9 mouse cellular contexts compared by ENCODE assay signal in genomic region chr9:116231351-116232311, GRCm38 (mm10). TPM values are rescaled to one million over a fixed set of nuclear protein-coding genes. Genes with fewer than 3 reads are reported as not detected.
A peak's percentile ranks its signal among the peaks of the same experiment; 100 is the strongest.
DNase-seq lines count a peak whose midpoint lies in the region.
"Had no signal": no experiment of that assay in that cellular context is flagged by ENCODE, and none has a peak within 500 bp of the region (broad histone marks: within the 10 kb centered on the region; RNA-seq: fewer than 3 reads in every experiment).

No protein-coding gene starts in this region.

- intact Hi-C loops in heart, postnatal 10 days (cut with DNase I), result no loop called here

- DNase-seq in layer of hippocampus, adult 9-11 months, result peak; percentile 25
- no peak for DNase-seq in layer of hippocampus, adult 8-10 months (ENCODE audit: low spot score in 2 of 2)
- DNase-seq in fat pad, adult 2 months (ENCODE audit: extremely low read depth, low read depth, low spot score), result peak; percentile 37
- DNase-seq in heart, postnatal 10 days, result peak; percentile 60 to 62
- DNase-seq in skeletal muscle tissue, adult 2 months (ENCODE audit: low read depth, low spot score), result peak; percentile 28
- DNase-seq in cerebellum, adult 11-12 months, result no peak
- no peak for DNase-seq in layer of hippocampus, adult 18-20 months (ENCODE audit: low spot score in 2 of 2)
- DNase-seq: adrenal gland, postnatal 36 days; kidney, postnatal 14 days had no signal

RNA-seq across cellular contexts. Expression of gene Tgfbr2, which starts 56.5 kb away (rescaled TPM):
- 10 to 100 TPM; 12.2 to 46.7 (median 26.0) TPM for total RNA-seq in layer of hippocampus, adult 8-10 months (2022)
- total RNA-seq in heart, postnatal 10 days (2021), result 10 to 100 TPM; 56.8 to 60.9 TPM
- total RNA-seq in layer of hippocampus, adult 18-20 months (2021), result 10 to 100 TPM in 1 of 2 experiments, 1 to 10 TPM in 1; 9.6 to 11.2 TPM

Comparison
In these comparisons a context has a peak if more than half of its experiments do, and no peak if none do; other contexts are left out.
1. DNase-seq: peak in layer of hippocampus, adult 9-11 months (single experiment), fat pad, adult 2 months (single experiment), heart, postnatal 10 days (2 of 2) and skeletal muscle tissue, adult 2 months (single experiment); none in layer of hippocampus, adult 8-10 months (0 of 2), cerebellum, adult 11-12 months (single experiment) and layer of hippocampus, adult 18-20 months (0 of 2).